Mouse (Mus musculus): Measurements from ENCODE around the gene Olfr1339.

GRCm38 (mm10) chr4:118711656-118712055 lies 20.3 kb upstream of the Olfr1339 start:
- TF ChIP-seq CTCF (IDR thresholded peaks at IDR 0.05; ENCODE audit: low read depth, low read length) (no peak), POLR2A (IDR thresholded peaks at IDR 0.05; ENCODE audit: extremely low read depth, insufficient read depth, low read length) (no peak)
